Mouse (Mus musculus) brain, adult 2 months (tissue): Measurements from ENCODE around the gene Il18r1.

Experiments
- DNase-seq: peaks from one replicate; pipeline ENCODE4 v3.0.0; 2011; ENCODE audit warnings: low read depth, low spot score

Il18r1 gene

GRCm38 (mm10) chr1:40494594-40494993 lies 29.2 kb downstream of the Il18r1 start:
- no peak for DNase-seq

DNA sequence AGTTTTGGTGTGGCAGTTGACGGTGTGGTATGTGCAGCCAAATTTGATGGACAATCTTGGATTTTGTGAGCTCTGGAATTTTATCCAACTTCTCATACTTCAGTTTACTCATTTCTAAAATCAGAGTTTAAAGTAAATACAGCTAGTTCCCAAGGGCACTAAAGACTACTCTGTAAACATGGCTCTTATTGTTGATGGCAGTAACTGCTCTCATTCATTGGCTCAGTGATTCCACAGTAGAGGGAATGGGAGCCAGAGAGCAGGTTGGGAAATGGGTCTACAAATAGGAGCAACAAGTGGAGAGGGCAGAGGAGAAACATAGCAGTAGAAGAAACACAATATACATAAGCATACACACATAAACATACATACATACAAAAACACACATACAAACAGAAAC lies 34.4 kb downstream of the Il18r1 start:
- no peak for DNase-seq

DNA sequence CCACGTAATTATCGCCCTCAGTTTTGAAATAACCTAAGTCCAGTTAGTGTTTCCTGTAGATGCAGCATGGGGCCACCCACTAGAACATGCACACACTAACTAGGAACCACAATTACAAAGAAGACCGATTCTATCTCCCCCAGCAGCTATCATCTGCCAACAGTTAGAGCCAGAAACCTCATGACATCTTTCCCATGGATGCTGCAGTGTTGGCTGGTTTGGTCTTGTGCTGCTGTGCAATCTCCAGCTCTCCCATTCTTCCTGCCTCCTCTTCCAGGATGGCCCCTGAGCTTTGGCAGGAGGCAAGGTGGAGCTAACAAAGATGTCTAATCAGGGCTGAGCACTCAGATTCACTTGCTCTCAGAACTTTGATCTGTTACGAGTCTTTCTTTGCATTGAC lies 35.8 kb downstream of the Il18r1 start:
- no peak for DNase-seq

GRCm38 (mm10) chr1:40501546-40502398 lies 36.4 kb downstream of the Il18r1 start:
- peak; percentile 44 for DNase-seq

GRCm38 (mm10) chr1:40504548-40504947 lies 39.2 kb downstream of the Il18r1 start:
- no peak for DNase-seq

DNA sequence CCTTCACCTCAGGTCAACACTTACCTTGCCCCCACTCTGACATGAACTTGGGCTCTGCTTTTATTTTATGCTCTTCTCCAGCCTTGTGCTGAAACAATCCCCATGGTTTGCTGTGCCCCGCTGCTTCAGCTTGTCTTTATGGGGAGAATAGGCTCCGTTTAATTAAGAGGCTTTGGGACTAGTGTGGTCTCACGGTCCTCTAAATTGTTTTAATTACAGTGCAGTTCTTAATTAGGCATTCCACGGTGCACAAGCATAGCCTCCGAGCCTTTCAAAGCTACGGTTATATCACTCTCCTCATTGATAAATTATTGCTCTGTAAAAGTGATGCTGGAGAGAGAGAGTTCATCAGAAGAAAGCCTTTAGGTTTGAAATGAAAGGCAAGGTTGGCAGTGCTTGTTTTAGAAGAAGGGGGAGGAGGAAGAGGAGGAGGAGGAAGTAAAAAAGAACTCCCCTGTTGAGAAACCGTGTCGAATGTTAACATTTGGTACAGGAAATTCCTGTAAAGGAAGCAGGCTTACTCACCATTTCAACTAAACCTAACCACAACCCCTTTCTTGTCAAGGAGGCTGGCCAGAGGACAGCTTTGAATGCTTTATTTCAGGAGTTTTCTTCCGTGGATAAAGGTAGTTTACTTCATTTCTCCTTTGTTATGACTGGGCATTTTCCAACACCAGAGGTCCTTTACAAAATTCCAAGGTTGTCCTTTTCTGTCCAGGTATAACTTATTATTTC lies 49.7 kb downstream of the Il18r1 start, which contains the start of gene Il18rap:
TSS of gene Il18rap (plus strand) at position 512 of the 735 bp plus-strand sequence.
- DNase-seq, result no peak

GRCm38 (mm10) chr1:40516364-40516763 lies 51.0 kb downstream of the Il18r1 start:
- DNase-seq, result no peak

GRCm38 (mm10) chr1:40522918-40523317 lies 57.6 kb downstream of the Il18r1 start:
- DNase-seq, result no peak

DNA sequence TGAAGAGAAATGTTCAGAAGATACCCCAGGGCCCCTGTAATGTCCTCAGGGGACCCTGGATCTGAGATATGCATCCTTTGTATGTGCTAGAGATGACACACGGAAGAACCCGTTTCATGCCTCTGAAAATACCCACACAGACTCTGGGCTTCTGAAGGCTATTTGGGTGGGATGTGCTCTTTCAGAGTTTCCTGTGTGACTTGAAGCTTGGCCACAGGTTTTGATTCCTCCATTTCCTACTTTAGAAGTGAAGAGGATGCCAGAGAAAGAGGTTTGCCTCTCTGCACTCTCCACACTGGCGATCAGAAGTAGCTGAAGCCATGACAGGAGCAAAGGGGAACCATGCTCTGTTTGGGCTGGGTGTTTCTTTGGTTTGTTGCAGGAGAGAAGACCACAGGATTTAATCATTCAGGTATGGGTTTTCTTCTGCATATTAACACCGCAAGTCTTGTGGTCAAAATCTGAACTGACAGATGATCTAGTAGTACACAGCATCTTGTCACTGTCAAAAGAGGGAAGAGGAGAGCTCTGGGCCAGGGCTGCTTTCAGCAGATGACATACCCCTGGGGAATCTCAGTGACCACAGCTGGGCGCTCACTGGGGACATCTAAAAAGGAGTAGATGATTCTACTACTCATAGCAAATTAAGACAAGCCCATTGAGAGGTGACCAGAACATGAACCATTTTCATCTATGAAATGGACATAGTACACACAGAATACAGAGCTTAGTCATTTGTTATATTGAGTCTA lies 58.8 kb downstream of the Il18r1 start:
- DNase-seq, result no peak

DNA sequence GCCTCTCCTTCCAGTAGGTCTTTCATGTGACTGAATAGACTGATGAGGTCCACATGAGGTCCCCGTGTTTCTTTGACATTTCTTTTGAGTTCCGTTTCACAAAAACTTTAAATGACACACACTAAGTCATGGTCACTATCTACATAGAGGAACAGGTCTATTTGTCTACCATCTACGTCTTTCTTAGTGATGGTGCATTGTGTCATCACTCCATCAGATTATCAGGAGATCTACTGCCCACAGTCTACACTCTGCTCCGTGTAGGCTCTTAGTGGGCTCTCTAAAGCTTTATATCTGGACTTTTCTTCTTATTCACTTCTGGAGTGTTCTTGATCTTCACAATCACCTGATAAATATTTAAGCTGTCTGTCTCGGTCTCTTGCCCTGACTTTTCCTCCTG lies 63.9 kb downstream of the Il18r1 start:
- DNase-seq, result no peak

- DNase-seq, result peak; percentile 19
Measured at GRCm38 (mm10) chr1:40537577-40537976, 72.2 kb downstream of the Il18r1 start.

DNA sequence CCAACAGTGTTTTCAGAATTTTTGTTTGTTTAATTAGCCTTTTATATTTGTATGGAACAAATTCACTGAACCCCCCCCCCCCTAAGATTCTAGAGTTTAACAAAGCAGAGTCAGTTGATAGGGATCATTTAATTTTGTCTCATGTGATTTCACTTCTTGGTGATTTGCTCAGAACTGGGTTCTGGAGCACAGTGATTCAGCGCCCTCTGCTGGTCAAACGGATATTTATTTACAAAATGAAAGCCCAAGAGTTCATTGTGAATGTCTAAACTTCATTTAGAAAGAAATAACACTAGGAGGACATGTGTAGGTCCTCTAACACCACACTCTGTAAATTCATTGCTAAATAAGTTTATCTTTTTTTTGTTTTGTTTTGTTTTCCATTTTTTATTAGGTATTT lies 79.3 kb downstream of the Il18r1 start:
- peak; percentile 76 for DNase-seq

DNA sequence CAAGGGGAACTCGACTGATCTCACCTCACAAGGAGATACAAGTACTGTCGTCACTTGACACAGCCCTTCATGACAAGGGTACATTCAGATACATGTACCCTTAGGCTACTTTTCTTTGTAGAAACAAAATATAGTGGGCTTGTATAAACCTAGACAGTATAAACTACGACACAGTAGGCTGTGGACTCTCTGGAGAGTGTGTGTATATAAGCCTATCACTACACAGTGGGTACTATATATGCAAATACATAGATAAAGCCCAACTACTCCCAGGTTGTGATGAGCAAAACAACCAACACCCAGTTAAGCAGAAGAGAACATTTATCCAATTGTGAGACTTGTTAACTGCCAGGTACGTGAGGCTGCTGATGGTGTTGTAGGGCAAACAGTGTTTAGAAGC lies 81.3 kb downstream of the Il18r1 start:
- no peak for DNase-seq

- DNase-seq, result peak; percentile 3
Measured at GRCm38 (mm10) chr1:40547064-40547572, 81.8 kb downstream of the Il18r1 start.

DNA sequence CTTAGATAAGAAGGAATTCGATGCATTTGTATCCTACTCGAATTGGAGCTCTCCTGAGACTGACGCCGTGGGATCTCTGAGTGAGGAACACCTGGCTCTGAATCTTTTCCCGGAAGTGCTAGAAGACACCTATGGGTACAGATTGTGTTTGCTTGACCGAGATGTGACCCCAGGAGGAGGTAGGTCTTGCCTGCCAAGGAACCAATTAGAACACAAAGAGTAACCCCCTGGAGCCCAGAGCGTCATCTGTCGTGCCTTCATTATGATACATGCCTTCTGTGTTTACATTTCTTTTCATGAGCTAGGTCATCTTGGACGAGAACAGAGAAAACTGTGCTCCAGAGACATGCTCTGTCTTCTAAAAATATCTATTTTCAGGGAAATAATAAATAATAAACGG lies 82.4 kb downstream of the Il18r1 start:
- no peak for DNase-seq
